Mouse (Mus musculus): ENCODE data around the gene Bcl2l10. TPM values are rescaled to one million over a fixed set of nuclear protein-coding genes. Genes with fewer than 3 reads are reported as not detected.

Bcl2l10 gene
- total and polyA plus RNA-seq, 2 experiments from 2014 or later: not detected

DNA sequence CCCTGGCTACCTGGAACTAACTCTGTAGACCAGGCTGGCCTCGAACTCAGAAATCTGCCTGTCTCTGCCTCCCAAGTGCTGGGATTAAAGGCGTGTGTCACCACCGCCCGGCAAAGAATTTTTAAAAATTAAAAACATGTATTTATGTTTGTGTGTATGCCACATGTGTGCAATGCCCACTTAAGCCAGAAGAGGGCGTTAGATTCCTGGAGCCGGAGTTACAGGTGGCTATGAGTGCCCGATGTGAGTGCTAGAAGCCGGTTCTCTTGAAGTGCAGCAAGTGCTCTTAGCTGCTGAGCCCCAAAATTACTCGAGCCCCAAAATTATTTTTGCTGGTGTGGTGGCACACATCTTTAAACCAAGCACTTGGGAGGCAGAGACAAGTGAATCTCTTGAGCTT is 36.2 kb downstream of the Bcl2l10 start:
- DNase-seq (ENCODE audit: low spot score) (no peak), ATAC-seq (ENCODE audit: insufficient read depth, low read depth) (no peak)
- Histone ChIP-seq H3K27ac (ENCODE audit: low read depth) (no peak overlapping the region), H3K27me3 (ENCODE audit: control insufficient read depth, insufficient read depth, low read length) (no peaks in the 10 kb centered on the region), H3K4me2 (ENCODE audit: low read depth, low read length) (no peak overlapping the region), H3K36me3 (replicated peaks; ENCODE audit: control insufficient read depth, insufficient read depth, low read length) (peaks cover 21% of the 10 kb centered on the region), H3K4me3 (ENCODE audit: low read depth, low read length) (no peak overlapping the region), H3K9me3 (replicated peaks; ENCODE audit: control insufficient read depth, low read length) (no peaks in the 10 kb centered on the region), H3K4me1 (ENCODE audit: control insufficient read depth, insufficient read depth) (no peaks in the 10 kb centered on the region), H3K9ac (replicated peaks; ENCODE audit: low read depth, low read length) (no peak overlapping the region)
- TF ChIP-seq CTCF (IDR thresholded peaks at IDR 0.05; ENCODE audit: low read depth): no peak
- 81% methylated on average over 9 of the region's 9 CpGs for WGBS

DNA sequence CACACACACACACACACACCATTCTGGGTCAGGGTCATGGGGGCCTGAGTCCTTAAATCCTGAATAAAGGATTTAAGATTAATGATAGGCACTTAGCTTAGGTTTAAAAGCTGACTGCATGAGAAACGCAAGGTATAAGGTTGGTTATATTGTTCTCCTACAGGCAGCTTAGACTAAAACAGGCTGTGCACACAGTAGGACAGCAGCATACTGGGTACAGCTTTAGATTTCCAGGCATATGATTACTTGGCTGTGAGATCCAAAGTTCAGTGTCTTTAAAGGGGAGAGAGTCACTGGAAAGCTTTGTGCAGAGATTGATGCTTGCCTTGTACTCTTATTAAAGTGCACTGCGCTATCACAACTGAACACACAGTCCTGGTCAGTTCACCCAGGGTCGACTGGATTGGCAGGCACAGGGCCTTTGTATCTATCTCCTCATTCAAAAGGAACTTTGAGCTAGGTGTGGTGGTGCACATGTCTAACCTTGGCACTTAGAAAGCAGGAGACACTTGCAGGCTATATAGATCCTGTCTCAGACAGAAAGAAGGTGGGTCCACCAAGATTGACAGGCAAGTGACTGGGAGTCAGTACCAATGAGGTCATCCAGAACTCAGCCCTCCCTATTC is 36.9 kb downstream of the Bcl2l10 start:
- TF ChIP-seq CTCF (IDR thresholded peaks at IDR 0.05; ENCODE audit: low read depth) (no peak), EP300 (IDR thresholded peaks at IDR 0.05; ENCODE audit: low read depth) (no peak)
- no peak overlapping the region for H3K9ac ChIP-seq (replicated peaks; ENCODE audit: low read depth, low read length)
- H3K4me3 ChIP-seq (ENCODE audit: low read depth, low read length): no peak overlapping the region
- H3K4me1 ChIP-seq (ENCODE audit: control insufficient read depth, insufficient read depth): no peaks in the 10 kb centered on the region
- H3K36me3 ChIP-seq (replicated peaks; ENCODE audit: control insufficient read depth, insufficient read depth, low read length): peaks cover 28% of the 10 kb centered on the region
- 74% methylated on average over 3 of the region's 3 CpGs for WGBS
- no peak for ATAC-seq (ENCODE audit: insufficient read depth, low read depth)
- no peak for DNase-seq (ENCODE audit: low spot score)
- H3K27me3 ChIP-seq (ENCODE audit: control insufficient read depth, insufficient read depth, low read length): no peaks in the 10 kb centered on the region
- no peaks in the 10 kb centered on the region for H3K9me3 ChIP-seq (replicated peaks; ENCODE audit: control insufficient read depth, low read length)
- no peak overlapping the region for H3K4me2 ChIP-seq (ENCODE audit: low read depth, low read length)
- H3K27ac ChIP-seq (ENCODE audit: low read depth): no peak overlapping the region

DNA sequence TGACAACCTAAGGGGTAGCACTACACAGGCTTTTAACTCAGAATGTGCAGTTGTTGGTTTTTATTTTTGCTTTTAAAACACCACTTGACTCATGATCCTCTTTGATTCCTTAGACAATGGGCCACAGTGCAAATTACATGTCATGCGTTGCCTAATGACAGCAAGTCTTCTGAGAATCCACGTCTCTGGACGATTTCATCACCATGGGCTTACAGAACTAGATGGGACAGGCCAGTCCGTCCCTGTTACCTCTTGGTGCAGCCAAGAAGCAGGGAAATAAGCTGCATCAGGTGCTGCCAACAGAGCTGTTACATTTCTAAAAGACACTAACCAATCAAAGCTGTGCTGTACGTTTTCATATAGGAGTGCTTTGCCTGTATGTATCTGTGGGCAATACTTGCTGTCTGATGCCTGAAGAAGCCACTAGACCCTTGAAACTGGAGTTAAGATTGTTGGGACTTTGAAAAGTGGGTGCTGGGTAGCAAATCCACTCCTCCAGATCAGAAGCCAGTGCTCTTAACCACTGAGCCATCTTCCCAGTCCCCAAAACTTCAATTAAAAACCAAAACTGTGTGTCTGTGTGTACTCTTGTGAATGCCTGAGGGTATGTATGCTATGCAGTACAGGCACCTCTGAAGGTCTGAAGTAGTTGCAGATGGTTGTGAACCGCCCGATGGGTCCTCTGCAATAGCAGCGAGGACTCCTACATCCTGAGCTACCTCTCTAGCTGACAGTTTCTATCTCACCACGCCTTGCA is 37.8 kb downstream of the Bcl2l10 start:
- H3K9me3 ChIP-seq (replicated peaks; ENCODE audit: control insufficient read depth, low read length): no peaks in the 10 kb centered on the region
- H3K4me3 ChIP-seq (ENCODE audit: low read depth, low read length): no peak overlapping the region
- no peaks in the 10 kb centered on the region for H3K27me3 ChIP-seq (ENCODE audit: control insufficient read depth, insufficient read depth, low read length)
- H3K4me1 ChIP-seq (ENCODE audit: control insufficient read depth, insufficient read depth): no peaks in the 10 kb centered on the region
- DNase-seq (ENCODE audit: low spot score): no peak
- no peak overlapping the region for H3K27ac ChIP-seq (ENCODE audit: low read depth)
- H3K4me2 ChIP-seq (ENCODE audit: low read depth, low read length): no peak overlapping the region
- no peak overlapping the region for H3K9ac ChIP-seq (replicated peaks; ENCODE audit: low read depth, low read length)
- TF ChIP-seq CTCF (IDR thresholded peaks at IDR 0.05; ENCODE audit: low read depth) (no peak), EP300 (IDR thresholded peaks at IDR 0.05; ENCODE audit: low read depth) (no peak)
- H3K36me3 ChIP-seq (replicated peaks; ENCODE audit: control insufficient read depth, insufficient read depth, low read length): peaks cover 36% of the 10 kb centered on the region
- no peak for ATAC-seq (ENCODE audit: insufficient read depth, low read depth)
- 77% methylated on average over 9 of the region's 9 CpGs for WGBS

DNA sequence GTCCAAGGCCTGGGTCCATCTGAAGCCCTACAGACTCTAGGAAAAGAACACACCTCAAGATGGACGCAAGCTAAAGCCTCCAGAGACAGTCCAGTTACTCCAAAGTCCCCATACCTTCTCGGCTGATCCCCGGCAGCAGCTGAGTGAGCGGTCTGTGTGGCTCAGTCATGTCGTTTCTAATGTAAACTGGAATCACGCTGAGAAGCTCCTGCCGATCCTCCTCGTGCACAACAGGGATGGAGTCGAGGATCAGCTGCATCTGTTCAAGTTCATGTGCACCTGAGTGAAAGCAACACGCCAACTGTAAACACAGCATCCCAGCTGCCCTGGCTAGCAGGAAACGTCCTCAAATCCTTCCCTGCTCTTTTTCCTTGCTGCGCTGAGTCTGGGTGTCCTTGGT is 45.7 kb downstream of the Bcl2l10 start:
- H3K27me3 ChIP-seq (ENCODE audit: control insufficient read depth, insufficient read depth, low read length): no peaks in the 10 kb centered on the region
- ATAC-seq (ENCODE audit: insufficient read depth, low read depth) (no peak), DNase-seq (ENCODE audit: low spot score) (no peak)
- TF ChIP-seq EP300 (IDR thresholded peaks at IDR 0.05; ENCODE audit: low read depth) (no peak), CTCF (IDR thresholded peaks at IDR 0.05; ENCODE audit: low read depth) (no peak)
- no peak overlapping the region for H3K4me3 ChIP-seq (ENCODE audit: low read depth, low read length)
- 84% methylated on average over 12 of the region's 12 CpGs for WGBS
- H3K27ac ChIP-seq (ENCODE audit: low read depth): no peak overlapping the region
- H3K36me3 ChIP-seq (replicated peaks; ENCODE audit: control insufficient read depth, insufficient read depth, low read length): peaks cover 94% of the 10 kb centered on the region
- no peak overlapping the region for H3K9ac ChIP-seq (replicated peaks; ENCODE audit: low read depth, low read length)
- no peaks in the 10 kb centered on the region for H3K9me3 ChIP-seq (replicated peaks; ENCODE audit: control insufficient read depth, low read length)
- no peaks in the 10 kb centered on the region for H3K4me1 ChIP-seq (ENCODE audit: control insufficient read depth, insufficient read depth)
- H3K4me2 ChIP-seq (ENCODE audit: low read depth, low read length): no peak overlapping the region

DNA sequence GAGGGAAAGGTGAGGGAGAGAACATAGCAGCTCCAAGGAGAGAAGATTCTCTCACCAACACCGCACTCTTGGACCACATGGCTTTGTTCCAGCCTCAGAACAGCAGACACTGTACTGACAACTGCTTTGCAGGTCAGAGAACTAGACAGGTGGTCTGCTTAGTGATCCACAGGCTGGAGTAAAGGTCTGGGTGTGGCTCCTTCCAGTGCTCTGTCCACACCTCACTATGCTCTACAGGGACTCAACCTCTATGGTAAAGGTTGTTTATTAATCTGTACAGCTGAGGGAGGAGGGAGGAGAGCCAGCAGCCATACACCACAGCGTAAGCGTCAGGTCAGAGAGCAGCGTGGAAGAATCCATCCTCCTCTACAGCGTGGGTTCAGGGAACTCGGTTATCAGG is 48.4 kb downstream of the Bcl2l10 start:
- H3K4me3 ChIP-seq (ENCODE audit: low read depth, low read length): no peak overlapping the region
- no peak overlapping the region for H3K9ac ChIP-seq (replicated peaks; ENCODE audit: low read depth, low read length)
- no peaks in the 10 kb centered on the region for H3K9me3 ChIP-seq (replicated peaks; ENCODE audit: control insufficient read depth, low read length)
- ATAC-seq (ENCODE audit: insufficient read depth, low read depth) (no peak), DNase-seq (ENCODE audit: low spot score) (no peak)
- H3K27me3 ChIP-seq (ENCODE audit: control insufficient read depth, insufficient read depth, low read length): no peaks in the 10 kb centered on the region
- no peak overlapping the region for H3K27ac ChIP-seq (ENCODE audit: low read depth)
- WGBS: 77% methylated on average over 6 of the region's 6 CpGs
- H3K36me3 ChIP-seq (replicated peaks; ENCODE audit: control insufficient read depth, insufficient read depth, low read length): peaks cover 73% of the 10 kb centered on the region
- TF ChIP-seq CTCF (IDR thresholded peaks at IDR 0.05; ENCODE audit: low read depth): no peak
- TF ChIP-seq EP300 (IDR thresholded peaks at IDR 0.05; ENCODE audit: low read depth): no peak
- H3K4me2 ChIP-seq (ENCODE audit: low read depth, low read length): no peak overlapping the region
- H3K4me1 ChIP-seq (ENCODE audit: control insufficient read depth, insufficient read depth): peaks cover 6% of the 10 kb centered on the region
